Mouse (Mus musculus) liver, embryonic 11.5 days (tissue): Measurements from ENCODE around the gene Nxph1. TPM values are rescaled to one million over a fixed set of nuclear protein-coding genes. Genes with fewer than 3 reads are reported as not detected.

Source experiments
- ATAC-seq: fragments of 200-750 bp; cut with Nextera tagmentation; replicated peaks from 2 replicates; pipeline ENCODE4 v1.8.0; 2017; ENCODE audit warnings: moderate number of reproducible peaks, mild to moderate bottlenecking, moderate TSS enrichment, moderate library complexity; ENCODE audit not compliant: low FRiP score
- DNase-seq: peaks from one replicate; pipeline ENCODE4 v3.0.0-alpha.2; 2017; ENCODE audit warnings: low spot score
- H3K27ac ChIP-seq: fragments of 300-500 bp; sonication (generic); 2 replicates; pipeline ENCODE4 v1.5.1; 2014; ENCODE audit warnings: mild to moderate bottlenecking, low read depth, low read length, control low read depth
- H3K27me3 ChIP-seq: fragments of 300-500 bp; sonication (generic); replicated peaks from 2 replicates; pipeline ENCODE4 v1.6.1; 2014; ENCODE audit warnings: low read length, mixed read lengths; ENCODE audit not compliant: control insufficient read depth, insufficient read depth
- H3K36me3 ChIP-seq: fragments of 300-500 bp; sonication (generic); 2 replicates; pipeline ENCODE4 v1.6.1; 2014; ENCODE audit warnings: mild to moderate bottlenecking, low read length, moderate library complexity, mixed read lengths; ENCODE audit not compliant: control insufficient read depth, insufficient read depth
- H3K4me1 ChIP-seq: fragments of 300-500 bp; sonication (generic); replicated peaks from 2 replicates; pipeline ENCODE4 v1.6.1; 2014; ENCODE audit warnings: low read length, mixed read lengths; ENCODE audit not compliant: control insufficient read depth, insufficient read depth
- H3K4me2 ChIP-seq: fragments of 300-500 bp; sonication (generic); 2 replicates; pipeline ENCODE4 v1.6.1; 2014; ENCODE audit warnings: mild to moderate bottlenecking, control low read depth, moderate library complexity
- H3K4me3 ChIP-seq: fragments of 300-500 bp; sonication (generic); 2 replicates; pipeline ENCODE4 v1.5.1; 2014; ENCODE audit warnings: low read depth, low read length, control low read depth
- H3K9ac ChIP-seq: fragments of 300-500 bp; sonication (generic); 2 replicates; pipeline ENCODE4 v1.6.1; 2014; ENCODE audit warnings: low read depth, low read length, control low read depth
- H3K9me3 ChIP-seq: fragments of 300-500 bp; sonication (generic); 2 replicates; pipeline ENCODE4 v1.6.1; 2016; ENCODE audit warnings: low read length, inconsistent platforms, mixed read lengths; ENCODE audit not compliant: control insufficient read depth
- WGBS: fragments of 180-500 bp; shearing (Covaris S2); extraction: QIAGEN DNeasy Blood & Tissue Kit; methylation state at CpG from one replicate; pipeline ENCODE4 v1.1.7; 2014; 5-methylcytosine and 5-hydroxymethylcytosine counted together
- polyA plus RNA-seq: library from polyadenylated mRNA; unstranded; fragments of >200 nt; fragmentation: Nextera tagmentation; extraction: Ambion mirVana; gene quantifications from 2 replicates; pipeline ENCODE4 v1.2.1, GENCODE M21; 2014

Nxph1 gene
- polyA plus RNA-seq, 1 experiment from 2014 or later = not detected

GRCm38 (mm10) chr6:9133589-9134279 is 185.5 kb downstream of the Nxph1 start:
- DNase-seq (no peak), ATAC-seq (no peak)
- H3K27ac ChIP-seq = no peak overlapping the region
- no peaks in the 10 kb centered on the region for H3K36me3 ChIP-seq
- no peak overlapping the region for H3K9ac ChIP-seq
- no peak overlapping the region for H3K4me2 ChIP-seq
- 67% methylated on average over 3 of the region's 3 CpGs for WGBS
- no peak overlapping the region for H3K4me3 ChIP-seq
- H3K27me3 ChIP-seq = no peaks in the 10 kb centered on the region
- no peaks in the 10 kb centered on the region for H3K4me1 ChIP-seq
- no peaks in the 10 kb centered on the region for H3K9me3 ChIP-seq

- ATAC-seq (no peak), DNase-seq (no peak)
- no peaks in the 10 kb centered on the region for H3K36me3 ChIP-seq
- H3K27me3 ChIP-seq = no peaks in the 10 kb centered on the region
- H3K9me3 ChIP-seq = no peaks in the 10 kb centered on the region; the same call in 1 of the 2 replicates
- no peak overlapping the region for H3K4me3 ChIP-seq
- H3K4me1 ChIP-seq = no peaks in the 10 kb centered on the region
- no peak overlapping the region for H3K4me2 ChIP-seq
- H3K27ac ChIP-seq = no peak overlapping the region
- H3K9ac ChIP-seq = no peak overlapping the region
Measured at GRCm38 (mm10) chr6:9147966-9148365, 199.7 kb downstream of the Nxph1 start.

GRCm38 (mm10) chr6:9149791-9150190 is 201.6 kb downstream of the Nxph1 start:
- no peaks in the 10 kb centered on the region for H3K4me1 ChIP-seq
- H3K9me3 ChIP-seq = no peaks in the 10 kb centered on the region; the same call in 1 of the 2 replicates
- no peak overlapping the region for H3K9ac ChIP-seq
- 57% methylated on average over 1 of the region's 1 CpGs for WGBS
- DNase-seq (no peak), ATAC-seq (no peak)
- H3K36me3 ChIP-seq = no peaks in the 10 kb centered on the region
- H3K27me3 ChIP-seq = no peaks in the 10 kb centered on the region
- no peak overlapping the region for H3K4me3 ChIP-seq
- no peak overlapping the region for H3K27ac ChIP-seq
- no peak overlapping the region for H3K4me2 ChIP-seq

GRCm38 (mm10) chr6:9159191-9159590 is 211.0 kb downstream of the Nxph1 start:
- Histone ChIP-seq H3K4me1 (no peaks in the 10 kb centered on the region), H3K36me3 (no peaks in the 10 kb centered on the region), H3K27me3 (no peaks in the 10 kb centered on the region), H3K4me3 (no peak overlapping the region), H3K4me2 (no peak overlapping the region), H3K27ac (no peak overlapping the region), H3K9me3 (no peaks in the 10 kb centered on the region), H3K9ac (no peak overlapping the region)
- WGBS = 79% methylated on average over 2 of the region's 2 CpGs
- no peak for DNase-seq
- no peak for ATAC-seq

GRCm38 (mm10) chr6:9182477-9182876 is 234.2 kb downstream of the Nxph1 start:
- Histone ChIP-seq H3K36me3 (no peaks in the 10 kb centered on the region), H3K9ac (no peak overlapping the region), H3K27me3 (no peaks in the 10 kb centered on the region), H3K4me3 (no peak overlapping the region), H3K9me3 (no peaks in the 10 kb centered on the region), H3K4me2 (no peak overlapping the region), H3K4me1 (no peaks in the 10 kb centered on the region), H3K27ac (no peak overlapping the region)
- DNase-seq (no peak), ATAC-seq (no peak)
- 49% methylated on average over 3 of the region's 3 CpGs for whole genome bisulfite sequencing

GRCm38 (mm10) chr6:9210730-9211129 is 262.5 kb downstream of the Nxph1 start:
- Histone ChIP-seq H3K27ac (no peak overlapping the region), H3K9ac (no peak overlapping the region), H3K36me3 (no peaks in the 10 kb centered on the region), H3K4me2 (no peak overlapping the region), H3K4me1 (no peaks in the 10 kb centered on the region), H3K4me3 (no peak overlapping the region), H3K9me3 (no peaks in the 10 kb centered on the region), H3K27me3 (no peaks in the 10 kb centered on the region)
- DNase-seq (no peak), ATAC-seq (no peak)
- WGBS = 71% methylated on average over 4 of the region's 4 CpGs

- DNase-seq (no peak), ATAC-seq (no peak)
- no peak overlapping the region for H3K9ac ChIP-seq
- no peaks in the 10 kb centered on the region for H3K27me3 ChIP-seq
- H3K4me3 ChIP-seq = no peak overlapping the region
- H3K36me3 ChIP-seq = no peaks in the 10 kb centered on the region
- H3K9me3 ChIP-seq = no peaks in the 10 kb centered on the region
- H3K27ac ChIP-seq = no peak overlapping the region
- no peak overlapping the region for H3K4me2 ChIP-seq
- WGBS = 79% methylated on average over 4 of the region's 4 CpGs
- H3K4me1 ChIP-seq = no peaks in the 10 kb centered on the region
Measured at GRCm38 (mm10) chr6:9220724-9221453, 272.7 kb downstream of the Nxph1 start.

- ATAC-seq = no peak
- DNase-seq = no peak
- Histone ChIP-seq H3K36me3 (no peaks in the 10 kb centered on the region), H3K27ac (no peak overlapping the region), H3K4me2 (no peak overlapping the region), H3K27me3 (no peaks in the 10 kb centered on the region), H3K9ac (no peak overlapping the region), H3K4me3 (no peak overlapping the region), H3K9me3 (no peaks in the 10 kb centered on the region), H3K4me1 (no peaks in the 10 kb centered on the region)
Measured at GRCm38 (mm10) chr6:9234802-9235201, 286.6 kb downstream of the Nxph1 start.

GRCm38 (mm10) chr6:9267998-9268397 is 319.8 kb downstream of the Nxph1 start:
- 78% methylated on average over 1 of the region's 1 CpGs for WGBS
- no peak for ATAC-seq
- no peaks in the 10 kb centered on the region for H3K36me3 ChIP-seq
- H3K27me3 ChIP-seq = no peaks in the 10 kb centered on the region
- H3K9me3 ChIP-seq = no peaks in the 10 kb centered on the region
- H3K4me1 ChIP-seq = no peaks in the 10 kb centered on the region
- H3K4me3 ChIP-seq = no peak overlapping the region
- no peak overlapping the region for H3K9ac ChIP-seq
- H3K27ac ChIP-seq = no peak overlapping the region
- no peak overlapping the region for H3K4me2 ChIP-seq
- no peak for DNase-seq
